Mouse (Mus musculus): ENCODE results near the gene Enam. TPM values are rescaled to one million over a fixed set of nuclear protein-coding genes. Genes with fewer than 3 reads are reported as not detected.
"Not testable (repeated sequence)": the region's sequence is repeated elsewhere in the genome, so short reads cannot be mapped to it uniquely, and the experiment has no call there.

Gene Enam
- not detected for total RNA-seq (2021)
- long read RNA-seq, experiment 1: 0 reads
- long read RNA-seq, experiment 2: 0 reads

DNA sequence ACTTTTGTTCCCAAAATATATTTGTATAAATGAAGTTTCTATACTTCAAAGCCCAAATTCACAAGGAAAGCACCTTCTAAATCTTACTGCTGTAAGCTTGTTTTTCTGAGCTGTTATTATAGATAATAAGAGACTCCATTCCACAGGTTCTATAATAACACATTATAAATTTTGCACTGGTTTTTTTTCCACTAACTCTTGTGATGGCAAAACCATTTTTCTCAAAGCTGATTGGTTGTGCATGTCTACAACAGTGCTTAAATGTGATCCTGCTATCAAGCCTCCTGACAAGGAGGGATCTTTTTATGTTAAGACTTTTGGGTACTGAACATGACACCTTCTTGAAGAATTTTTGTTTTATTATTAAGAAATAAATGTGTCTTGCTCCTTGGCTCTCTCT, at the start of gene Enam:
Gene Enam (plus strand): TSS at position 301 of the 400 bp plus-strand sequence.
- DNase-seq (ENCODE audit: low spot score in 2 of 2): no peak

DNA sequence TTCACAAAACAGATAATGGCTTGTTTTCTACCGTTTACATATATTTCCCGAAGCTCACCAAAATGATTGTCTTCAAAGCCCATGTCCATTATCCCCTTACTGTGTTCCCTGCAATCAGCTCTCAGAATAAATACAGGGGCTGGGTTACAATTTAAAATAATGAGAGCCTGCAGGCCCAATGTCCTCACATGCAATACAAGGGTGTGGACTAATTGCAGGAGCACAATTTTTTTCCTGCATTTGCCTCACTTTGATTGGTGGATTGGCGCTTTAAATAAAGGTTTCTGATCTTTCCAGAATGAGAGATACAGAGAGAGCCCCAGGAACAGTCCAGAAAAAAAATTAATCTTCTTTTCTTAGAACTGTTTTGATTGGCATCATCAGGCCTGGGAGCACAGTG, 32.1 kb upstream of the Enam start, which contains the start of gene Ambn:
Gene Ambn (plus strand): TSS at position 301 of the 400 bp plus-strand sequence.
- no peak for DNase-seq (ENCODE audit: low spot score in 2 of 2)

DNA sequence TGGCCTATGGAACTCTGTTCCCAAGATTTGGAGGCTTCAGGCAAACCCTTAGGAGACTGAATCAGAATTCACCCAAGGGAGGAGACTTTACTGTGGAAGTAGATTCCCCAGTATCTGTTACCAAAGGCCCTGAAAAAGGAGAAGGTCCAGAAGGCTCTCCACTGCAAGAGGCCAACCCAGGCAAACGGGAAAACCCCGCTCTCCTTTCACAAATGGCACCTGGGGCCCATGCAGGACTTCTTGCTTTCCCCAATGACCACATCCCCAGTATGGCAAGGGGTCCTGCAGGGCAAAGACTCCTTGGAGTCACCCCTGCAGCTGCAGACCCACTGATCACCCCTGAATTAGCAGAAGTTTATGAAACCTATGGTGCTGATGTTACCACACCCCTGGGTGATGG, 20.3 kb upstream of the Enam start:
- no peak for DNase-seq (ENCODE audit: low spot score in 2 of 2)

DNA sequence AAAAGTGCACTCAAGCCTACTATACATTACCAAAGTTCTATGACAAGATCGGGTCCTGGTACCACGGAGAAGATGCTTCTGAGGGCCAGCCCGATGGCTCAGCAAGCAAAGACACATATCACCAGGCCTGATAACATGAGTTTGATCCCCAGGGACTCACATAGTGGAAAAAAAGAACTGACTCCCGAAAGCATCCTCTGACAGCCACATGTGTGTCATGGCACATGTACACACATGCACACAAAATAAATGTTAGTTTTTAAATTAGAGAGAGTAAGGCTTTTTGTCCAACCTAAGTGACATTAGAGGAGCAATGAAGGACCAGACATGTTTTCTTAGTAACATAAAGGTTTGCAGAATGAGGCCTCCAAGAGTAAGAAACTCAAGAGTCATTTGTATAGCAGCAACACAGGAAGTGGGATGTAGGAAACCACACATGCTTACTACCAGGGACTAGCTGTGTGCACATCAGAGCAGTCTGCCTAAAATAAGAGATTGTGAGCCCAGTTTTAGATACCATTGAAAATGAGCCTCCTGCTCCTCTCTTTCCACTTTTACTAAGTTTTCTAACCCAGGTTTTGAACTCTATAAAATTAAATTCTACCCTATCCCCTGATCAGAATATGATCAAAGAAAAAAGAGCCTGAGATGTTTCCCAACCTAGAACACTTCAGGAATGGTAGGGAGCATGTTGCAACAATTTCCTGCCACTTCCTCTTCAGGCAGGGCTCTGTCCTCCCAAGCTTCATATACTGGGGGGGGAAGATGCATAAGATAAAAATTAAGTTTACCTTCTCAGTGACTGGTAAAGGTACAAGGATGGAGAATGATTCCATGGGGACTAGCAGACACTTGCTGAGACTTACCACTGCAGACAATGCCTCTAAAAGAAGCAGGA, 18.7 kb upstream of the Enam start:
- no peak for DNase-seq (ENCODE audit: low spot score in 2 of 2)

DNA sequence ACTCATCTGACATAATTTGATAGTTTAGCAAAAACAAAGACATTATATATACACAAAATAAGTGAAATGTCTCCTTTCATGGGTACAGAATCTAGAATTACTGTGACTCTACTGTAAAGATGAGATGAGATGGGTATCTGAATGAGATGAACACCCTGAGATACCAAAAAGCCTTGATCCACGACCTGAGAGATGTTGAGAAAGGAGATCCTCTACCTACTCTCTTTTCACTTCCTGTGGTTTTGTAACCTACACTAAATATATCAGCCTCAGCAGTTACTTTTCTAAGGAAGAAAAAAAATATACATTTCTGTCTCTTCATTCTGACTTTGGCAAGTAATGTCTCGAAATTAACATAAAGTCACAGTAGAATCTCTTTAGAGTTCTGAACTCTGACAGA, 1.2 kb downstream of the Enam start:
- DNase-seq (ENCODE audit: low spot score in 2 of 2): no peak

DNA sequence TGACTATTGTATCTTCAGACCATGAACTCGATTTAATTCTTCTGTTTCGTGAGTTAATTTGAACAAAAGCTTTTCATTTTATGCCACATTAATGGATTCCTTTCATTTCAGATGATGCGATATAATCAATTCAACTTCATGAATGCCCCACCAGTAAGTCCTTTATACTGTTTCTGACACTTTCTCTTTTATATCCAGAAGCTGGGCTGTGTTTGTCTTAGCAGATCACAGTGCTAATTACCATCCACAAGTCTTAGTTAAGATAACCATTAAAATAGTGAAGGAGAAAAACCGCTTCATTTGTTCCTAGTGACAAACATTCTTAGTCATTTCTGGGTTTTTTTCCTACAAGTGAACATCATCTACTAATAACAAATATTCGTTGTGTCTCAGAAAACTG, 3.3 kb downstream of the Enam start:
- no peak for DNase-seq (ENCODE audit: low spot score in 2 of 2)

DNA sequence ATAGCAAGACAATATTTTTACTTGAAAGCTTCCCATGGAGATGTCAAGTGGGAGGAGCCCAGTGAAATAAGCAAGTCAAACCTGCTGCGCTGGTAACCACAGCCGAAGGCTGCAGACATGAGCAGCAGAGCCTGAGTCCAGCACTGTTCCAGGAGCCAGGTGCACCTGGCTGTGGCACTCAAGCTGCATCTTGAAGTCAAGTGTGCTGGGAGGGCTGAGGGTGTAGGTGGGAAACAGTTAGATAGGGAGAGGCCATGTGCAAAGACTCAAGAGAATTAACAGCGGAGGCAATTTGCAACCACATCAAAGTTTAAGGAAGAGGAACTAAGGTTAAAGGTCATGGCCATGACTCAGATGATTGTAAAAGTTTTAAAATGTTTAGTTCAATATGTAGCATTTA, 12.0 kb downstream of the Enam start:
- no peak for DNase-seq (ENCODE audit: low spot score in 2 of 2)

DNA sequence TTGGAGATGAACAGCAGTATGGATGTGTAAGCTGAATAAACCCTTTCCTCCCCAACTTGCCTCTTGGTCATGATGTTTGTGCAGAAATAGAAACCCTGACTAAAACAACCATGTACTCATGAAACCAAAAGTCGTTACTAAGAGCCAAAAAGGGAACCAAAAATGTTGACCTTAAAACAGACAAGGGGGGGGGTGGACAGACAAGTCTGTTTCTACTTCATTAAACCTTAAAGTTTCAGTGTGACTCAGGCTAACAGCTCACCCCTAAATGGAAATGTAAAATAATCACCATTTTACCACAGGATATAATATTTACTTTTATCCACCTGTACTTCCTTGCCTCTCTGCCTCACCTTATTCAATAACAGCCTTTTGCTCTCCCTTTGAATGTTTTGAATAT, 20.8 kb downstream of the Enam start:
- DNase-seq (ENCODE audit: low spot score in 2 of 2): no peak

DNA sequence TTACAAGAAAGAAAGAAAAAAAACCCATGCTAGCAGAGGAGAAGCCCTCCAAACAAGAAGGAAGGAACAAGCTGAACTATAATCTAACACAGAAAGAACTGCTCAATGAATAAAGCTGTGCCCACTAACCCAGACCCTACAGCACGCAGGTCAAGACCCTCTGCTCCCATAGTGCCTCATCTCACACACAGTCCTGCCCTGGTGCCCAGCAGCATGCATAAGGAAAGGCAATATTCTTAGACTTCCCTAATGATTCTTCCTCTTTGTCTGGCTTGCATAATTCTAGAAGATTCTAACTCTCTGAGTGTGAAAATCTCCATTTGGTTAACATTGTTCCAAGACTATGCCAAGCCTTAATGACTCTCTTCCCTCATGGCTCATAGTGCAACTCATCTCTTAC, 21.2 kb downstream of the Enam start:
- DNase-seq (ENCODE audit: low spot score in 2 of 2): no peak

DNA sequence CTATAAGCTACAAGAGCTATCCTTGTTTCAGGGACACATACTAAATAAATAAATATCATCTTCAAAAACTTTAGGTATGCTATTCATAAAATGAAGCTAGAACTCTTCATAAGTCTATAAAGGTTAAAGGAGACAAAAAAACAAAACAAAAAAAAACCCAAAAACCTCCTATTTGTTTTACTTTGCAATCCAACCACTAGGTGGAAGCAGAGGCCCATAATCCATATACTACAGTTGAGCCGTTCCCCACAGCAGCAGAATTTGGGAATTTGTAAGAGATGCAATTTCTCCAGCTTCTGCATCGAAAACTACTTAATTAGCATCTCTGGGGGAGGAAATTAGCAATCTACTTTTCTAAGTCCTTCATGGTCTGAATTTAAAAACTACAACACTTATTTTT, 31.5 kb downstream of the Enam start:
- DNase-seq (ENCODE audit: low spot score in 2 of 2): peak; percentile 9 to 33

DNA sequence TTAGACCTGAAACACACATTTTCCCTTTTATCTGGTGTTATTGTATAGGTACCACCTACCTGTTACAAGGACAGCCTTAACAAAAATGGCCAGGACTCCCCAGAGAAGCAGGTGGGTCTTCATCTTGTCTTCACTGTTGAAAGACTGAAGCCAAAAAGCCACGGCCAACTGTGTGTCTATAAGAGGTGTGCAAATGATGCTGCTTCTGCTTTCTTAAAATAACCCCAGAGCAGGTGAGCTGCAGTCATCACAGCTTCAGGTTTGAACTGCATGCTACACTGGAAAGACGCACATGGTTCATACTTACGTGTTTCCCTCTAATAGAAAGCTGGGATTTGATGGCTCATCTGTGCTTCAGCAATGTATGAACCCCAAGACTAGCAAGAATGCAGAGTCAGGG, 39.9 kb downstream of the Enam start, which contains the start of gene Jchain:
Gene Jchain (minus strand): TSS at position 235 of the 400 bp plus-strand sequence.
- DNase-seq (ENCODE audit: low spot score in 2 of 2): no peak

DNA sequence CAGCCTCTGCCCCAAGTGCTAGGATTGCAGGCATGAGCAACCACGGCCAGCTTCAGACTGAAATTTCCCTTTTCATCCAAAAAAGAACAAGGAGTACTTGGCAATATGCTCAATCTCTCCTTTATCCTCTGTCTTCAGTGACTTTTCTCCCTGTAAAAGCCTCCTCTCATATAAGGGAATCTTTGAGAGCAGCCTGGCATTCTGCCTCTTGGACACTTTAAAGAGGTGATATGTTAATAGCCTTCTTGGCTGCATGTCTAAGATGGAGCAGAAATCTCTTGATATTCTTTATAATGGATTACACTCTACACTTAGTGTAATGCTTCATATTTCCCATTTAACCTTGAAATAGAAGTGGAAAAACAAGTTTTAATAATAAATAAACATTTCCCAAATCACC, 43.1 kb downstream of the Enam start:
- DNase-seq (ENCODE audit: low spot score in 2 of 2): no peak

DNA sequence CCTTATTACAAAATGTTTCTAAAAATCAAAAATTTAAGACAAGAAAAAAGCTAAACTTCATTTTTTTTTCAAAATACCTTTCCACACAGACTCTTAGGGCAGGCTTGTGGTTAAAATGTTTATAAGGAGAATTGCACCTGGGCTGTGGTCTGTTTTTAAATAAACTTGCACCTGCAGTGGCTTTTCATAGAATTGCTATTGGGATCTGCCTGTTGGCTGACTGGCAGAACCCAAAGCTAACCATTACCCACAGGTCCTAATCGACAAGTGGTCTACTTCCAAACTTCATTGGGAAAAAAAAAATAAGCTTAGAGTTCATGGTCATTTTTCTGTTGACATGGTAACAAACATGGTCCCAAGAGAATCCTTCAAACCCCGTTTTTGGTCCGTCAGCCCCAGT, 46.9 kb downstream of the Enam start:
- no peak for DNase-seq (ENCODE audit: low spot score in 2 of 2)

DNA sequence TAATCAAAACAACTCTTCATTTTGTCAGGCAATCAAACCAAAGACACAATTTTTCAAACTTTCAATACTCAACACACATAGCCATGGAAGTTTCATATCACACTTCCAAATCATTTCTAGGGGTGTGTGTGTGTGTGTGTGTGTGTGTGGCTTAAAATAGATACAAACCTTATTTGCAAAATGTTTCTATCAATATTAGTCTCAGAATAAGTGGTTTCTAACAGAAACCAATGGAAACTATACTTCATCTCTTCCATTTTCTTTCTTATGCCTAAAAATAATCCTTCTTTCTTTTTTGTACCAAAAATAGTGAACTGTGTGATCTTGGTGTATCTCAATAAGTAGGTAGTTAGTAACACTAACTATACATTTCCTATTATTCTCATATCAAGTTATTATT, 53.1 kb downstream of the Enam start:
- no peak for DNase-seq (ENCODE audit: low spot score in 2 of 2)

DNA sequence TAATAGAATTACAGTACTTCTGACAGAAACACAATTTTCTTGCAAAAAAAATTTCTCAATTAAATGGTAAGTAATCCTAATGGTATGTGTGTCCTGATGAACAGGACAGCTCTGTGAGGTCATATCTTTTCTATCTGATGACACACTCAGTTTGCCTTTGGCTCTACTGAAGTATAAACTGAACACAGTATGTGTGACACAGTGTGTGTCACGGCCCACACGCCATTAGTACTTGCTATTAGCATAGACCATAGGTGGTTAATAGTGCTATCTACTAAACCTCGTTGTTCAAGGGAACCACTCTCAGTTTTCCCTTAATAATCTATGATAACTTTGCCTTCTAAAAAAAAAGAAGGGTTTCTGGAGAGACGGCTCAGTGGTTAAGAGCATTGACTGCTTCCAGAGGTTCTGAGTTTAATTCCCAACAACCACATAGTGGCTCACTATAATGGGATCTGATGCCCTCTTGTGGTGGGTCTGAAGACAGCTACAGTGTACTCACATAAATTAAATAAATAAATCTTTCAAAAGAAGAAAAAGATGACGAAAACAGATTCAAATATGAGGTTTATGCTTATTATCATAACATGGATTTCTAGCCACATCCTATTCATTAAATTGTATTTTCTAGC, 55.0 kb downstream of the Enam start:
- DNase-seq (ENCODE audit: low spot score in 2 of 2): peak; percentile 33 to 66

DNA sequence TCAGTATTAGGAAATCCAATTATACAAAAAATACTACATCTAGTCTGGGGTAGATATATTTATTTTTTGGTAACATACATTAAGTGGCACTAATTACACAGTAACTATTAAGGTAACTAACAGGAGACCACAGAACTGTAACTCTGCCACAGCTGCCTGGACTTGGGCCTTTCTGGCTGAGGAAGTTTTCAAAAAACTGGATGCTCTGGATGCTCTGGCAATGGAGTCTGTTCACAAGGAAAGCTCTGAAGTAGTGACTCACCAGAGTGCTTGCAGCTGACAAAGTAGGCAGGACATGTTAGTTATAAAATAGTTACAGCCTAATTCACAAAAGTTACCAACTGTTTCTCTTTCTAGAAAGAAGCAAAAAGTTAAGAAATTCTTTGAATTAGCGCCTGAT, 56.6 kb downstream of the Enam start:
- DNase-seq (ENCODE audit: low spot score in 2 of 2): not testable (repeated sequence)

DNA sequence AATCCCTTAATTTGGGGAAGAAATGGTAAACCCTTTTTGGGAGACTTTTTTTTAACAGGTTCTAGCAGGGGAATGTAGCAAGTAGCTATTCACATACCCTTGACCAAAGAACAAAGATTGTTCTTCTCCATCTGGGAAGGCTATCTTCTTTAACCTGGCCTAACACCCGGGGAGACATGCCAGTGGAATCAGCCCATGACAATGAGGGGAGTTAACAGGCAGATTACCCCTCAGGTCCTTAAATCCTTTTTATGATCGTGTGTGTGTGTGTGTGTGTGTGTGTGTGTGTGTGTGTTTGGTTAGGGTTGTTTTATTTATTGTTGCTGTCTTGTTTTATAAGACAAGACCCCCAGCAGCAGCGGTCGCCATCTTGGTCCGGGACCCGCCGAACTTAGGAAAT, 57.8 kb downstream of the Enam start:
- DNase-seq (ENCODE audit: low spot score in 2 of 2): no peak

DNA sequence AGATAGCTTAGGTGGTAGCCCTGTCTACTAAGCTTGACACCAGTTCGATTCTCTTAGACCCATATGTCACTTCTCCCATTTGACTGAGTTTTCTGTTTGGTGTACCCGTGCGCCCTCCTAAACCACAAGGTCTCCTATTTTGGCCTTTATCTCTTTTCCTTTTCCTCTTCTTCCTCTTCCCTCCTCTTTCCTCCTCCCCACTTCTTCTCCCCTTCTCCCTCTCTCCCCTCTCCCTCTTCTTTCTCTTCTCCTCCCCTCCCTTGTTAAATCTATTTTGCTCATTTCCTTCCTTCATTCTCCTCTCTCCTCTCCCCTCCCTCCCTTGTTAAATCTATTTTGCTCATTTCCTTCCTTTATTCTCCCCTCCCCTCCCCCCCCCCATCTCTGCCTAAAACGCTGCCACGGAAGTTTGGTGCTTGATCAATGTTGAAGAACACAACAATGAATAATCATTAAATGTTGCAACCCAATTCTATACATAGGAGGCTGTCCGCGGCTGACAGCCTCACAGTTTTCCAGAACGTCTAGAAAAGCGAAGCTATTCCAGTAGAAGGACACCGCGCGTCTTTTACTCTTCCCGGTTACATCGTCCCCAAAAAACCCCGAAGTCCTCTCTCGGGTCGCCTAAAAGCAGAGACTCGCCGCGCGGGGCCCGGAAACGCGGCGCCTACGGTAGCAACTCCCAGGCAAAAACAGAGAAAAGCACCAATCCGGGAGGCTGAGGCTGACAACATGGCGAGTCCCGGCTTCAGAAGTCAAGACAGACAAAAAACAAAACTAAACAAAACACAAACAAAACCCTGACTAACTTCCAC, 65.7 kb downstream of the Enam start:
- no peak for DNase-seq (ENCODE audit: low spot score in 2 of 2)

DNA sequence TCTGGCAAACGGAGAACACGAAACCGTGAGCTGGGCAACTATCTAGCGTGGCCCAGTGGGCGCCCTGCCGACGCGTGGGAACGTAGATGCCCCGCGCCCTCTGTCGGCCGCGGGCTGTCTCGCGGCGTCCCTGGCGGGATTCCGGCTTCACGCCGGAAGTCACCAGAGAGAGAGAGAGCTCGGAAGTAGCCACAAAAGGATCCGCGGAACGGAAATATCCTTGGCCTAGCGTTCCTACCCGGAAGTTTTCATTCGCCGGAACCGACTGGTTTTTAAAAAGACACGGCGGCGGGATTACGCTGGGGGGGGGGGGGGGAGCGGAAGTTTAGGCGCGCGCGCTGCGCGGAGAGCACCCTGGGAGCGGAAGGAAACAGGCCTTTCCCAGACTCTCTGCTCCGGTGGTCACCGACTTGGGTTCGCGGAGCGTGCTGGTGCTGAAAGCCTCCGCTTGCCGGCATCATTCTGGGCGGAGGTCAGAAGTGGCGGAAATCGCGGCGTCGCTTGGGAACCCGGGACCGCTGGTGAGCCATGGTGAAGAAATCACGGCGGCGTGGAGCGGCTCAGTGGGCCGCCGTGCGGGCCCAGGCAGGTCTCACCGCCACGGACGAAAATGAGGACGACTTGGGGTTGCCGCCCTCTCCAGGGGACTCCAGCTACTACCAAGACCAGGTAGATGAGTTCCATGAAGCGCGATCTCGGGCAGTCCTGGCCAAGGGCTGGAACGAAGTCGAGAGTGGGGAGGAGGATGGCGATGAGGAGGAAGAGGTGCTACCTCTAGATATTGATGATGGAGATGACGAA, 66.5 kb downstream of the Enam start, which contains the start of gene Utp3:
Gene Utp3 (plus strand): TSS at position 377 of the 801 bp plus-strand sequence.
- DNase-seq (ENCODE audit: low spot score in 2 of 2): peak; percentile 93 to 96
